Mouse (Mus musculus): Measurements from ENCODE around the gene Smyd2.

GRCm38 (mm10) chr1:189923871-189924568 is 1.9 kb upstream of the Smyd2 start:
- no peak for TF ChIP-seq POLR2A (IDR thresholded peaks at IDR 0.05; ENCODE audit: borderline replicate concordance, low read depth, low read length)
- no peak for TF ChIP-seq CTCF (IDR thresholded peaks at IDR 0.05; ENCODE audit: low read depth, low read length)

All from bone marrow macrophage, adult 2 months (primary cell).